Mouse (Mus musculus) neural tube, embryonic 12.5 days (tissue): ENCODE results near the gene Twsg1. TPM values are rescaled to one million over a fixed set of nuclear protein-coding genes. Genes with fewer than 3 reads are reported as not detected.

Source experiments
- ATAC-seq: fragments of 200-750 bp; cut with Nextera tagmentation; 2 replicates; pipeline ENCODE4 v1.8.0; 2017; ENCODE audit warnings: low read depth, mild to moderate bottlenecking, moderate TSS enrichment, moderate library complexity; ENCODE audit not compliant: low FRiP score
- H3K27ac ChIP-seq: fragments of 300-500 bp; sonication (generic); 2 replicates; pipeline ENCODE4 v1.5.1; 2016
- H3K27me3 ChIP-seq: fragments of 300-500 bp; sonication (generic); replicated peaks from 2 replicates; pipeline ENCODE4 v1.6.1; 2016; ENCODE audit warnings: mild to moderate bottlenecking
- H3K36me3 ChIP-seq: fragments of 300-500 bp; sonication (generic); 2 replicates; pipeline ENCODE4 v1.6.1; 2016; ENCODE audit warnings: mild to moderate bottlenecking
- H3K4me1 ChIP-seq: fragments of 300-500 bp; sonication (generic); 2 replicates; pipeline ENCODE4 v1.6.1; 2016
- H3K4me2 ChIP-seq: fragments of 300-500 bp; sonication (generic); replicated peaks from 2 replicates; pipeline ENCODE4 v1.6.1; 2016; ENCODE audit warnings: mild to moderate bottlenecking
- H3K4me3 ChIP-seq: fragments of 300-500 bp; sonication (generic); 2 replicates; pipeline ENCODE4 v1.5.1; 2016
- H3K9ac ChIP-seq: fragments of 300-500 bp; sonication (generic); 2 replicates; pipeline ENCODE4 v1.6.1; 2016; ENCODE audit warnings: mild to moderate bottlenecking
- H3K9me3 ChIP-seq: fragments of 300-500 bp; sonication (generic); 2 replicates; pipeline ENCODE4 v1.6.1; 2016; ENCODE audit warnings: mild to moderate bottlenecking
- WGBS: fragments of 180-500 bp; shearing (Covaris S2); methylation state at CpG from one replicate; pipeline ENCODE4 v1.1.7; 2016; 5-methylcytosine and 5-hydroxymethylcytosine counted together
- polyA plus RNA-seq: library from polyadenylated mRNA; unstranded; fragments of >200 nt; fragmentation: Nextera tagmentation; extraction: Ambion mirVana; gene quantifications from 2 replicates; pipeline ENCODE4 v1.2.1, GENCODE M21; 2016

Gene Twsg1
- polyA plus RNA-seq, 1 experiment from 2014 or later = 79.0 TPM

GRCm38 (mm10) chr17:65877026-65877425 lies 74.0 kb downstream of the Twsg1 start:
- no peak overlapping the region for H3K4me2 ChIP-seq
- ATAC-seq = no peak
- H3K4me1 ChIP-seq = peaks cover 7% of the 10 kb centered on the region; the same call in 1 of the 2 replicates
- no peak overlapping the region for H3K4me3 ChIP-seq
- H3K9me3 ChIP-seq = no peaks in the 10 kb centered on the region
- no peaks in the 10 kb centered on the region for H3K36me3 ChIP-seq
- WGBS = 65% methylated on average over 6 of the region's 6 CpGs
- no peaks in the 10 kb centered on the region for H3K27me3 ChIP-seq
- H3K27ac ChIP-seq = no peak overlapping the region
- no peak overlapping the region for H3K9ac ChIP-seq

GRCm38 (mm10) chr17:65873834-65874233 lies 77.2 kb downstream of the Twsg1 start:
- Histone ChIP-seq H3K4me2 (no peak overlapping the region), H3K36me3 (no peaks in the 10 kb centered on the region), H3K4me1 (peaks cover 9% of the 10 kb centered on the region; the same call in 1 of the 2 replicates), H3K27ac (no peak overlapping the region), H3K27me3 (no peaks in the 10 kb centered on the region), H3K9ac (no peak overlapping the region), H3K9me3 (no peaks in the 10 kb centered on the region), H3K4me3 (no peak overlapping the region)
- 93% methylated on average over 8 of the region's 11 CpGs for WGBS
- ATAC-seq = no peak

- ATAC-seq = no peak
- no peaks in the 10 kb centered on the region for H3K27me3 ChIP-seq
- H3K4me1 ChIP-seq = peaks cover 9% of the 10 kb centered on the region; the same call in 1 of the 2 replicates
Observed at GRCm38 (mm10) chr17:65873156-65873555, 77.9 kb downstream of the Twsg1 start.

GRCm38 (mm10) chr17:65872652-65873051 lies 78.4 kb downstream of the Twsg1 start:
- peak; percentile 55; the same call in 1 of the 2 replicates for ATAC-seq
- Histone ChIP-seq H3K4me3 (no peak overlapping the region), H3K27me3 (no peaks in the 10 kb centered on the region), H3K27ac (no peak overlapping the region), H3K9me3 (no peaks in the 10 kb centered on the region), H3K36me3 (no peaks in the 10 kb centered on the region), H3K4me2 (no peak overlapping the region), H3K4me1 (peaks cover 9% of the 10 kb centered on the region; the same call in 1 of the 2 replicates), H3K9ac (no peak overlapping the region)
- WGBS = 29% methylated on average over 6 of the region's 6 CpGs

More at GRCm38 (mm10) chr17:65873156-65873555, 77.9 kb downstream of the Twsg1 start:
- WGBS = 83% methylated on average over 4 of the region's 4 CpGs
- H3K9me3 ChIP-seq = no peaks in the 10 kb centered on the region
- H3K4me2 ChIP-seq = no peak overlapping the region
- H3K4me3 ChIP-seq = no peak overlapping the region
- H3K9ac ChIP-seq = no peak overlapping the region
- H3K36me3 ChIP-seq = no peaks in the 10 kb centered on the region
- H3K27ac ChIP-seq = no peak overlapping the region

- 66% methylated on average over 6 of the region's 6 CpGs for WGBS
- Histone ChIP-seq H3K9me3 (no peaks in the 10 kb centered on the region), H3K9ac (no peak overlapping the region), H3K4me2 (no peak overlapping the region), H3K4me3 (no peak overlapping the region), H3K4me1 (peaks cover 9% of the 10 kb centered on the region; the same call in 1 of the 2 replicates), H3K36me3 (0 out of 2 replicates have a peak, but pooled peaks cover 6% of the 10 kb centered on the region), H3K27ac (no peak overlapping the region), H3K27me3 (no peaks in the 10 kb centered on the region)
- ATAC-seq = no peak
Observed at GRCm38 (mm10) chr17:65872051-65872450, 79.0 kb downstream of the Twsg1 start.

Other genes with a start within 250 kb of the Twsg1 start
- 72.5 and 73.3 TPM in 2 replicates for gene Rab31, start 178.5 kb downstream of the Twsg1 start, polyA plus RNA-seq
- 54.4 and 57.7 TPM in 2 replicates for gene Ppp4r1, start 168.7 kb downstream of the Twsg1 start, polyA plus RNA-seq
- 53.0 and 53.7 TPM in 2 replicates for gene Ralbp1, start 65.4 kb downstream of the Twsg1 start, polyA plus RNA-seq
- gene Ankrd12, start 125.9 kb upstream of the Twsg1 start, polyA plus RNA-seq = 69.2 and 72.3 TPM in 2 replicates
- 299 and 308 TPM in 2 replicates for gene Ndufv2, start 150.3 kb upstream of the Twsg1 start, polyA plus RNA-seq
- 38.7 and 39.1 TPM in 2 replicates for gene Washc1, start 160.3 kb upstream of the Twsg1 start, polyA plus RNA-seq
- 17.1 and 18.0 TPM in 2 replicates for gene Ddx11, start 172.3 kb upstream of the Twsg1 start, polyA plus RNA-seq